Mouse (Mus musculus): Measurements from ENCODE around the gene Gtf3c5. TPM values are rescaled to one million over a fixed set of nuclear protein-coding genes. Genes with fewer than 3 reads are reported as not detected.

Gene Gtf3c5
- total and polyA plus RNA-seq, 3 experiments = 22.5 to 50.2 TPM; not detected in 1

DNA sequence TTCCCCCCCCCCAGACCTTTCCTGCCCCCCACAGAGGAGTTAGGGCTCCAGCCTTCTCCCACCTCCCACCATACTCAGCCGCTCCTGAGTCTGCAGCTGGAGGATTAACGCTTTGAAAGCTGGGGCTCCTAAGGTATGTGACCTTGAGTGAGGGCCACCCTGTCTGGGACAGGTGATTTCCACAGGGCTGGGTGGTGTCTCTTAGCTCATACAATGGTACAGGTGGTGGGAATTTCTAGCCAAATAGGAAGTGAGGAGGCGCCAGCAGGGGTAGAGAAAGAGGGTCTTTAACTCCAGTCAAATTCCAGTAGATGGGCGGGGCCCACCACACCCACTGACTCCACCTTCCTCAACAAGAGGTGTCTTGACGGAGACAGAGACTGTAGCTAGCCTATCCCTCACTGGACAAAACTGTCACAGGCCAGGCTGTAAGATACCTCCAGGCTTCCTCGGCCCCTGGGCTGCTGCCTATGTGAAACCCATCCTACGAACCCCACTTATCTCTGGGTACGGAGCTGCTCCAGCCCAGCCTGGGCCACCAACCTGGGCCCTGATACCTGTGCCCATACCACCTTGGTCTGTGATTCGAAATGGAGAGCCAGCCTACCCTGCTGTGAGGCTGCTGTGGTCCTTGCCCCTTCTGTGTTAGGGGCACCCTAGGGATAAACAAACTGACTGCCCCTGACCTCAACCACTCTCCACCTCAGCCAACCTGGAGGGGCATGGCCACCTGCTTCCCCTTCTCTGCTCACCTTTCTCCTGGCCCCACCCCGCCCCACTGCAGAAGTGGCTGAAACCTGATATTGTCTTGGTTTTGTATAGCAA, 24.0 kb upstream of the Gtf3c5 start:
- Histone ChIP-seq H3K79me2 (ENCODE audit: control insufficient read depth, insufficient read depth, low read length, poor library complexity) (peaks cover under 1% of the 10 kb centered on the region; the same call in 1 of the 2 replicates), H3K36me3 (ENCODE audit: control insufficient read depth in 1 of 2, insufficient read depth in 2 of 2, low read length in 2 of 2) (peaks cover 5 to 50% of the 10 kb centered on the region in 2 experiments), H3K27me3 (ENCODE audit: control insufficient read depth in 1 of 2, insufficient read depth in 2 of 2, low read length in 2 of 2) (no peaks in the 10 kb centered on the region), H3K9me3 (replicated peaks; ENCODE audit: insufficient read depth, low read length) (no peaks in the 10 kb centered on the region), H3K4me1 (ENCODE audit: control insufficient read depth in 1 of 2, insufficient read depth in 2 of 2, low read length in 2 of 2) (peaks cover 11 to 48% of the 10 kb centered on the region in 2 experiments), H3K9ac (ENCODE audit: control insufficient read depth, low read depth, low read length, poor library complexity, severe bottlenecking) (peak overlapping the region; percentile 59), H3K27ac (ENCODE audit: control insufficient read depth, low read depth, low read length) (peak overlapping the region; percentile 93), H3K4me3 (ENCODE audit: control insufficient read depth in 1 of 2, insufficient read depth in 1 of 2, low read depth in 2 of 2, low read length in 2 of 2) (no peak overlapping the region; a peak in 1 of 4 replicates)
- DNase-seq (ENCODE audit: low read depth, low spot score) = peak; percentile 68
- TF ChIP-seq GATA1 (IDR thresholded peaks at IDR 0.05; ENCODE audit: low read depth, low read length) (no peak), SMC3 (IDR thresholded peaks at IDR 0.05; ENCODE audit: low read depth, low read length) (no peak; the same call in 1 of the 2 replicates), TAL1 (IDR thresholded peaks at IDR 0.05; ENCODE audit: low read length) (no peak), HCFC1 (IDR thresholded peaks at IDR 0.05; ENCODE audit: low read depth, low read length) (peak; percentile 8; the same call in 1 of the 2 replicates), MYC (IDR thresholded peaks at IDR 0.05; ENCODE audit: low read depth, low read length) (no peak), TBP (IDR thresholded peaks at IDR 0.05; ENCODE audit: low read depth, low read length) (no peak), ZKSCAN1 (IDR thresholded peaks at IDR 0.05; ENCODE audit: low read depth, low read length) (no peak), ZMIZ1 (IDR thresholded peaks at IDR 0.05; ENCODE audit: low read depth, low read length) (0 out of 2 replicates have a peak, but pooled peaks have one; percentile 23), RAD21 (IDR thresholded peaks at IDR 0.05; ENCODE audit: low read depth, low read length) (no peak), USF2 (IDR thresholded peaks at IDR 0.05; ENCODE audit: borderline replicate concordance in 1 of 2, insufficient read depth in 1 of 2, low read depth in 1 of 2, low read length in 2 of 2) (no peak), USF1 (IDR thresholded peaks at IDR 0.05; ENCODE audit: low read depth, low read length) (no peak), MAZ (IDR thresholded peaks at IDR 0.05; ENCODE audit: low read depth, low read length) (0 out of 2 replicates have a peak, but pooled peaks have one; percentile 45), RCOR1 (IDR thresholded peaks at IDR 0.05; ENCODE audit: low read depth, low read length) (no peak; the same call in 1 of the 2 replicates), MAFK (IDR thresholded peaks at IDR 0.05; ENCODE audit: borderline replicate concordance, low read depth, low read length) (no peak), MAX (IDR thresholded peaks at IDR 0.05; ENCODE audit: low read length) (no peak), TCF12 (IDR thresholded peaks at IDR 0.05; ENCODE audit: low read depth, low read length) (no peak), NELFE (IDR thresholded peaks at IDR 0.05; ENCODE audit: low read depth, low read length) (peak; percentile 29; the same call in 1 of the 2 replicates), E2F4 (IDR thresholded peaks at IDR 0.05; ENCODE audit: borderline replicate concordance, low read depth, low read length) (no peak), BHLHE40 (IDR thresholded peaks at IDR 0.05; ENCODE audit: borderline replicate concordance, low read depth, low read length) (no peak), JUND (IDR thresholded peaks at IDR 0.05; ENCODE audit: low read depth, low read length) (no peak), ZC3H11A (IDR thresholded peaks at IDR 0.05; ENCODE audit: low read depth, low read length) (no peak), MXI1 (IDR thresholded peaks at IDR 0.05; ENCODE audit: low read depth, low read length) (0 out of 2 replicates have a peak, but pooled peaks have one; percentile 7), POLR2AphosphoS5 (IDR thresholded peaks at IDR 0.05; ENCODE audit: borderline replicate concordance, low read depth, low read length) (peak; percentile 68), CHD2 (IDR thresholded peaks at IDR 0.05; ENCODE audit: low read length) (no peak), SIN3A (IDR thresholded peaks at IDR 0.05; ENCODE audit: low read length) (no peak), CHD1 (IDR thresholded peaks at IDR 0.05; ENCODE audit: low read depth, low read length) (no peak), ETS1 (IDR thresholded peaks at IDR 0.05; ENCODE audit: low read depth, low read length) (no peak), NRF1 (IDR thresholded peaks at IDR 0.05; ENCODE audit: insufficient read depth, low read depth, low read length, poor library complexity, severe bottlenecking) (no peak), GABPA (IDR thresholded peaks at IDR 0.05; ENCODE audit: low read depth, low read length) (no peak), MYB (IDR thresholded peaks at IDR 0.05; ENCODE audit: low read depth, low read length) (no peak), UBTF (IDR thresholded peaks at IDR 0.05; ENCODE audit: borderline replicate concordance, insufficient read depth, low read depth, low read length) (no peak), MEF2A (IDR thresholded peaks at IDR 0.05; ENCODE audit: extremely low read depth, insufficient replicate concordance, low read depth, low read length, poor library complexity, severe bottlenecking) (no peak), CTCF (IDR thresholded peaks at IDR 0.05 in 2 of 3, conservative IDR thresholded peaks at IDR 0.05 in 1 of 3; ENCODE audit: control insufficient read depth in 1 of 3, insufficient read depth in 1 of 3, low read depth in 2 of 3, low read length in 3 of 3, poor library complexity in 1 of 3, severe bottlenecking in 1 of 3) (no peak), EP300 (IDR thresholded peaks at IDR 0.05; ENCODE audit: low read depth in 1 of 2, low read length in 2 of 2) (no peak), POLR2A (IDR thresholded peaks at IDR 0.05; ENCODE audit: control insufficient read depth in 1 of 2, insufficient read depth in 1 of 2, low read depth in 1 of 2, low read length in 2 of 2, poor library complexity in 1 of 2) (0 out of 4 replicates have a peak, but pooled peaks of 1 of the 2 experiments have one; percentile 23)

Measured in MEL (cell line).